Mouse (Mus musculus) T-cell, adult 2 months (primary cell): ENCODE data around the gene Slc24a3.

Source experiments
- DNase-seq: peaks from one replicate; pipeline ENCODE4 v3.0.0; 2022; ENCODE audit warnings: low spot score

Slc24a3 gene

DNA sequence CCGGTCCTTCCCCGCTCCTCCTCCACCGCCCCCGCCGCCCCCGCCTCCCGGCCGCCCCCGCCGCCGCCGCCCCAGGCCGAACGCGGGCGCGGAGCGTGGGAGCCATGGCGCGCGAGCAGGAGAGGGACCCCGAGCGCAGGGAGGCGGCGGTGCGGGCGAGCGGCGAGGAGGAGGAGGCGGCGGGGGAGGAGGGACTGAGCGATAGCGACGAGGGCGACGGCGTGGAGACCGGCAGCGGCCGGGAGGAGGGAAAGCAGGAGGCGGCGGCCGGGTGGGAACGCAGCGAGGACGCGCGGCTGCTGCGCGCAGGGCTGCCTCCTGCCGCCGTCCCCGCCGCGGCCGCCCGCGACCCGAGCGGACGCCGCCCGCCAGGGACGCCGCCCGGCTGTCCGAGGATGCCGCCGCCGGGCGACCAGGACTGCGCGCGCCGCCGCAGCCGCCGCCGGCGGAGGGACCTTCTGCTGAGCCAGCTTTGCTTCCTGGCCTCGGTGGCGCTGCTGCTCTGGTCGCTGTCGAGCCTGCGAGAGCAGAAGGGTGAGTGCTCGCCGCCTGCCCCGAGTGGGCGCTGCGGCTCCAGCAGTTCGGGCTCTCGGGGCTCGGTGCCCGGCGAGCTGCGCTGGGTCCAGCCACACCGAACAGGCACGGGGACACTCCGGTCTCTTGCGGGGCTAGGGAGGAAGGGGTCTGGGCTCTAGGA is at the start of gene Slc24a3:
Gene Slc24a3 (plus strand): TSS at position 91 of the 697 bp plus-strand sequence.
- DNase-seq: peak; percentile 45

DNA sequence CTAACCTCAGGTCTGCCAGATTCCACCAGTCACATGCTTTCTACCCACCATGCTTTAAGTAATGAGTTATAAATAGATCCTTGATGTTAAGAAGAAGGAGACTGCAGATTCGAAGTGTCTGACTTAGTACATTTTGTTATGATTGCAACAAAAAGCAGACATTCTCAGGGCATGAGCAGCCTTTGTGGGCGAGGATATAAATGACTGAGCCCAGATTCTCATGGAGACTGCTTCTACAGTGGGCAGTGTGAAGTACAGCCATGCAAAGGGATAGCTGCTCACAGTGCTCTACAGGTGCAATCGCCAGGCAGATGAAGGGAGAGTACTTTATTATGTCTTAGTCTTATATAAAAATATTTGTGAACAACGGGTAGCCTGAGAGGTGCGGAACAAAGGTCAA is 49.8 kb upstream of the Slc24a3 start:
- DNase-seq: no peak

DNA sequence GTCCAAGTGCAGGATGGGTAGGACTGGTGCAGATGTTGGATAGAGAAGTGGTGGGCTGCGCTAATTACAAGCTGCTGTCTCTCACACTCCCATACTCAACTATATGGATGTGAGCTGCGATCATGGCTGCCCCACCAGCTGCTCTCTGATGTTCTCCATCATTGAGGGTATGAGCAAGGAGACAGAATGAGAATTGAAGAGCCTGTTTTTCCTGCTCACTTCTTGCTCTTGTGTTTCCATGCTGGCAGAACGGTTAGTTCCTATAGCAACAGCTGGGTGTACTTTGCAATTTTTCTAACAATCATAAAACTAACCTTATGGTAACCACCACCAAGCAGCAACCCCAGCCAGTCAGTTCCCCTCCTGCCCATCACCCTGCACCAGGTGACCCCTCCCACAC is 39.8 kb upstream of the Slc24a3 start:
- DNase-seq: no peak

DNA sequence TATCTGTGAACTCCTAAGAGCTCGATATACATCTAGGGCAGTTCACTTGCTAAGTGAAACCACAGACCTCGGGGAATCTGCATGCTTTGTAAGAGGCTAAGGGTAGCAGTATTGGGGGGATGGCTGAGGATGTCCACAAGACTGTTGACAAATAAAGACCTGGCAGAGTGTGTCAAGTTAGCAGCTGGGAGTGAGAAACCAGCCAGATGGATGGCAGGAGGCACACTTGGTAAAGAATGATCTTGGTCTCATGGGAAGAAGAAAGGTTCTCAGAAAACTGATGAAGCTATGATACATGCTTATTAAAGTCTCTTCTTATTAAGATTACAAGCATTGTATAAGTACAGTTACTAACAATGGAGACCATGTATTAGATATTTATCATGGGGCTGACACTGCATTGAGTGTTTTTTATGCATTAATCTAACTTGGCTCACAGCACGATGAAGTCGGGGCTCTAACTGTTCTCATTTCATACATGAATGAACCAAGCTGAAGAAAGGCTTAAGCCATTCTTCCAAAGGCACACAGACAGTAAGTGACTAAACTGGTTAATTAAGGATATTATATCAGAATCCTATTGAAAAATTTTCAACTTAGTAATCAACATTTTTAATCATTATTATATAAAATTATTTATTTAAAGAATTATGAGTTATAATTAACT is 30.8 kb upstream of the Slc24a3 start:
- DNase-seq: no peak

DNA sequence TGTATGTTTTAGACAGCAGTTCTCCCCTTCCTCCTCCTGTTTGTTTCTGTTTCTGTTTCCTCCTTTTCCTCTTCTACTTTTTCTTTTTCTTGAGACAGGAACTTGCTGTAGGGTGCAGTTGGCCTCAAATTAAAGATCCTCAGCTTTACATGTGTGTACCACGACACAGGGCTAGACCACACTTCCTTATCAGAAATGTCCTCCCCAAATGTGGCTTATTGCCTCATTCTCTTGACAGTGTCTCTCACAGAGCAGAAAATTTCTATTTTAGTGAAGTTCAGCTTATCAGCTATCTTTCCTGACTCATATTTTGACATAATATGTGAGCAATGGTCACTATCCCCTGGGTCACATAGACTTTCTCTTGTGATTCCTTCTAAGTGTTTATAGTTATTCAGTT is 17.1 kb upstream of the Slc24a3 start:
- no peak for DNase-seq

DNA sequence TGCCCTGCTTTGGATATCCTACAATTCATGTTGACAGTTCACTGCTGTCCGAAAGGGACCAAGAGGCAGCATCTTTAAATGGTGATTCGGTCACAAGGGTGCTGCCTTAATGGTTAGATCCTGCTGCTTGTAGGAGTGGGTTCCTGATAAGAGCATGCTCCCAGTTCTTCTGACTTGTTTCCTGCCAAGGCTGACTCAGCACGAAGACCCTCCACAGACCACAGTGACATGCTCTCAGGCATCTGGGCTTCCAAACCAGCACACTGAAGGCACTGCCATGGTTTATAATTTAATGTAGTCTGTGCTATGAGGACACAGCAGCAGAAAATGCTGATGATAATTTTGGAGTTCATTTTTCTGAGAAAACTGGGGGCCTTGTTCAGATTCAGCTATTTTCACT is 16.7 kb upstream of the Slc24a3 start:
- DNase-seq: no peak

DNA sequence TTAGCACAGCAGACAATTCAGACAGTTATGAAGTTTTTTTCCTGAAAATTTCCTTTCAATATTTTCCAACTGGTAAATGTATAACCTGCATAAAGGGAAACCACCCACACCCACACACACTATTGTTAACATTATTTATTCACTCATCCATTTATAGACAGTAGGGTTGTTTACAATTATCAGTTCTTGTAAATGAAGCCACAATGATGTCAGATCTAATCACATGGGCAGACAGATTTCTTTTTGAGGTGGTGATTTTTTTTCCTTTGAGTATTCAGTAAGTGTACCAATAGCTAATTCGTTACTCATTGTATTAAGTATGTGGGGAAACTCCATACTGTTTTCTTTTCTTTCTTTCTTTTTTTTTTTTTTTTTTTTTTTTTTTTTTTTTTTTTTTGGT is 15.3 kb upstream of the Slc24a3 start:
- DNase-seq: no peak

DNA sequence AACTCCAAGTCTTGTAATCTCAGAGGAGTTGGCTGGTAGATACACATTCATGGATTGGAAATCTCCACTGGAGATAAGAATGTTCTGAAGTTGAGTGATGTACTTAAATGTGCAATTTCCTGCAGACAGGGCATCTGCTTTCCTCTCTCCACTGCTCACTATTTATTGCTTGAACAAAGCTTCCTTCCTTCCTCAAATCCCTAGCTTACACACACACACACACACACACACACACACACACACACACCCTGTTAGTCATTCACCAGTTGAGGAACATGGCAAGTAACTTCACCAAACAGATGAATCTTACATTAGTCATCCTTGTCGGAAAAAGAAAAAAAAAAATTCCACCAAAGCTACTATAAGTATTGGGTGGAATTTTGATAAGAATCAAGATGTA is 8.6 kb upstream of the Slc24a3 start:
- DNase-seq: no peak

DNA sequence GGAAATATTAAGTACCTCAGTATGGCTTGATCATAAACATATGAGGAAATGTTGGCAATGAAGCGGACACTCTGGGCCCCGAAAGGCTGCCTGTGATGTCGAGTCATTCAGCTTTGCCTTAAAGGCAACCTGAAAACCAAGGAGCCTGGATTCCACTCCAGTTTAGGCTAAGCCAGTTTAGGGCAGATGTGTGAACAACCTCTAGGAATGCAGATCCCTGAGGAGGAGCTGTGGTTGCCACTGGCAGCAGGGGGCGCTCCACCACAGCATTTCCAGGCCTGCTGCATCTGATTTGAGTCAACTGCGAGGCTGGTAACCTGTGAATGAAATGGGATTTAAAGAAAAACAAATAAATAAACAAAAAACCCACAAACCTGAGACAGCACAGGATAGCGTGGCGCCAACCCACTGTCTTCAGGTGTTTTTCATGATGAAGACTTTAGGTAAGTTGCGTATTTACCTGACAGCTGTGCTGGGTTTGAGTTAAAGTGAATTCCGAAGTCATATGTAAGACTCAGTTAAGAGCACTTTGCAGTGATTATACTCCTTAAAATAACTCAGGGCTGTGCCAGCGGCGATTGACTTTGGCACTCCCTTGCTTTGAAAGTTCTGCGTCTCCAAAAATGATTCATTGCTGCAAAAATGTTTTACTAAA is 6.4 kb upstream of the Slc24a3 start:
- DNase-seq: peak; percentile 67

DNA sequence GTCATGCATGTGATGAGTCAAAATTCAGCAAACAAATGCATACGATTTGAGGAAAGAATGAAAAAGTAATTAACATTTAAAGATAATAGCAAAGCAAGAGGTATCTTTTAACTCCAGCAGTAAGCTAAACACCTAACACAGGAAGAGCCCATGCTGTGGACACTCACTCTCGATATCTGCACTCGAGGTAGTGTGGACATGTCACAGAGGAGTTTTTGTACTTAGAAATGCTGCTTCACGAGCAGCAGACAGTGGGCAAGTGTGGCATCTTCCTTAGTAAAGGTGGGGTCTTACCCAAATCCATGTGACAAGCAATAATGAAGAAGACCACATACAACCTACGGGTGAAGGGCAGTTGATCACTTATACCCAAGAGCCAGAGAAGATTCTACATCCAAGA is 3.5 kb upstream of the Slc24a3 start:
- no peak for DNase-seq

DNA sequence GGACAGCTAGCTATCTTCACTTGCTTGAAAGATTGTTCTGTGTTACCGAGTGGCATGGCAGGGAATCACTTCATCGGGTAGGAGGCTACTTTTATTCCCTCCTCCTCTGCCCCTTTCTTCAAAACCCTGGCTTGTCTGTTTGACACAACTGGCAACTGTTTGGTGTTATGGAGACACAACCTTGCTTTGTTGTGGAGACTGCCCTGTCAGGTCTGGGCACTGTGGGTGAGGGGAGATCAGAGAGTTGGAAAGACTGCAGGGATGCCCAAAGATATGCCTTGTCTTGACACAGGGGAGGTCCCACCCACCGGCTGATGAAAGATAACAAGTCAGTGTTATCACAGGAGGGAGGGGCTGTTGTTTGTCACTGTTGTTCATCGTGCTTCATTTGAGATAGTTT is 3.0 kb upstream of the Slc24a3 start:
- no peak for DNase-seq

DNA sequence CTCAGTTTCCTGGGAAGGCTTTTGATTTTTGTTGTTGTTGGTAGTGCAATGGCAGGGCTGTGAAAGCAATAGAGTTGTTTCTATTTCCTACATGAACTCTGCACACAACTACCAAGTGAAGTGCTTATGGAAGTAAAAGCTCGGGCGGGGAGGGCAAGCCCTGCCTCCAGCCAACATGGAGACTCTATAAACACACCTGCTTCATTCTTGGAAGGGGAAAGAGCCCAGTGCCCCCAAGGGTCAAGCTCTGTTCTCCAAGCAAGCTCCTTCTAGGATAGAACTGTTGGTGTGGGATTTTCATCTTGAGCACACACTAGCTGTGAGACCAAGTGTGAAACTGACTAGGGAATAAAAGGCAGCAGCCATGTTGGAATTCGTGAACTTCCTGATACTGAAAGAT is 2.5 kb upstream of the Slc24a3 start:
- no peak for DNase-seq

DNA sequence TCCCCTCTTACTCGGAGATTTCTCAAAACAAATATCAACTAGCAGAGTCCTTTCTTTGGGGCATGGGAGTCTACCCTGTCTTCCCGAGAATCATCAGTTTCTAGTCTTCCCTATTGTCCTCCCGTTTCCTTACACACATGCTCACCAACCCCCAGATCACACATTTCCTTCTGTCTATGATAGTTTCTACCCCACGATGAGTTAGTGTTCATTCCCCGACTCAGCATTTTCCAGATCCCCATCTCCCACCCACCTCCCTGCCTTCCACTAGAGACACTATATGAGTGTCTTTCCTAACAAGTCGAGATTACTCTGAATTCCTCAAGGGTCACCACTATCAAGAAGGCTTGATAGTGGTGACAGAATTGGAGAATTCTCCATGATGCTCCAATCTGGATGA is 1.7 kb upstream of the Slc24a3 start:
- no peak for DNase-seq

DNA sequence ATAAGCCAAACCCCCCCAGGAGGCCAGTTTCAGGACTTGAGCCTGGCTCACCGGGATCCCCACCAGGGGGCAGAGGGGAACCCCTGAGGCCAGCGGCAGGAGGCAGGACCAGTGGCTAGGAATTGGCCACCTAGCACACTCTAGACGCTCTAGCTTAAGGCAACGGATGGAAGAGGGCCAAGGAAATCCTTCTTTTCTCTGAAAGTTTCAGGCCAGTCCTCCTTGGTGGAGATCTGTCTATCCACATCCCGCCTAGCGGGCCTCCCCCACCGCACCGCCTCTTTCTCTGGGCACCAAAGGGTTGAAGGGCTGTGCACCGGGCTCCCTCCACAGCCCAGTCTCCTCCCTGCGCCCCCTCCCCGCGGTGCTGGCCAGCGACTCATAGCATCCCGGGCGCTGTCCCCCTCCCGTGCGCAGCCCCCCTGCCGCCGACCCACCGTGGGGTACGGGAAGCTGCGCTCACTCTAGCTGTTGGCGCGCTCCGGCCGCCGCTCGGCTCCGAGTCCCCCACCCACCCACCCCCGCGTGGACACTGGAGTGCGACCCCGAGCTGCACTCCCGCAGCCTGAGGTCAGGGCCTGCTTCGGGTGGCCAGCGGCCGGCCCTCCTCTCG is 397 bp upstream of the Slc24a3 start:
- peak; percentile 18 for DNase-seq

DNA sequence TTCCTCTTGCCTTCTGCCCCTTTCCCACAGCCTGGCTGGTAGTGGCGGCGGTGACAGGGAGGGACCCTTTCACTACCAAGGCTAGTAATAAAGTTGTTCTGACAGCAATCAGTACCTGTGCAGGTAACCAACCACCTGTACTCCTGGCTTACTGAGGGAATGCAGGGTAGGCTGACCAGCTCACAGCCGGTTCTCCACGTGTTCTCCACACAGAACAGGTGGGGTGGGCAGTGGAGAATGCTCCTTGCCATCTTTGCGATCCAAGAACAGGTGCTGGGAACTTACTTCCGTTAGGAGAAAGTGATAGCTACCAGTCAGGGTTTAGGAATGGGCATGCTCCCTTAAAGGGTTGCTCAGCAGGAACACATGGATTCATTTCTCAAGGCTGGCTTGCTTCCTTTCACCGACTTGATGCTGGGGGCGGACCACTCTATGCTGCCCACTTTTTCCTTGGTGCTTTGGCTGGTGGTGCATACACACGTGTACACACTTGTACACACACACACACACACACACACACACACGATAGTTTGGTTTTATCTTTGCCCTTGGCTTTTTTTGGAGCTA is 934 bp downstream of the Slc24a3 start:
- DNase-seq: no peak

DNA sequence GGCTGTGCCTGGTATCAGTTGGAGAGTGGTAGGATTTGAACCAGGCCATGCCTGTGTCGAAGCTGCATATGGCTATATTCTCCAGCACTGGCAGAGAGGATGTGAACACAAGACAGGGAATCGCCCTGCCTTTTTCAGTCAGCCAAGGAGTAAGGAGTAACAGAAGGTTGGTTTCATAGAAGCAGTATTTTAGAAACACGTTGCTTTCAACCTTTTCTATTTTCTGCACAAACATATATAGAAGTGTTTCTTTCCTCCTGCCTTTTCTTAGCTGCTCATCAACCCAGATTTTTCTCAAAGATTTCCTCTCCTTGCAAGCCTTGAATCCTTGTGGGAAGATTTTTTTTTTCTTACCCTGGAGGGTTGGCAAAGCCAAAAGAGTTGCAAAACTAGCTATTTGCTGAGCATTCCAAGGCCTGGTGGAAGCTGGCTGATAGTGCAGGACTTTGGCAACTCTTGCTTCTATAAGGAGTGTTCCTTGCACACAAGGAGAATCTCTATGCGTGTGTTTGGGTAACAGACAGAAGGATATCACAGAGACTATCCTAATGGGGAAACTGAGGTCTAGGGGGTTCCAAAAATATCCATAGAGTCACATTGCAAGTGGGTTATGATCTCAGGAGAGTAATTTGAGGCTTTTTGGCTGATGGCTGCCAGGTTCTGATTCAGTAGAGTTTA is 5.6 kb downstream of the Slc24a3 start:
- no peak for DNase-seq

DNA sequence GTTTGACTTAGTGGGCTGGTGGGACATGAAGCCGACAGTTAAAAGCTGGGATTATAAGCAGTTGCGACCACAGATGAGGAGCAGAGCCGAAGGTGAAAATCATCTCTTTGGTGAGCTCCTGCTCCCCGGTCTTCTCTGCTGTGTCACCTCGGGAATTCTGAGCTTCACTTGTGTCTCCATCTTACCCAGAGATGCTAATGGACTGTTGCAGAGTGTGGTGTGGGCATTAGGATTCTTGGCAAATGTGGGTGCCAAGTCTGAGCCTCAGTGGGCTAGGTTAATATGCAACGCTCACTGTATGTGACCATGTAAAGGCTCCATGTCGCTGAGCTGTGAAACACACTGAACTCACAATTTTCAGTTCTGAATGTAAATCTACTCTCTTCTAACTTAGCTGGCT is 7.5 kb downstream of the Slc24a3 start:
- DNase-seq: no peak

DNA sequence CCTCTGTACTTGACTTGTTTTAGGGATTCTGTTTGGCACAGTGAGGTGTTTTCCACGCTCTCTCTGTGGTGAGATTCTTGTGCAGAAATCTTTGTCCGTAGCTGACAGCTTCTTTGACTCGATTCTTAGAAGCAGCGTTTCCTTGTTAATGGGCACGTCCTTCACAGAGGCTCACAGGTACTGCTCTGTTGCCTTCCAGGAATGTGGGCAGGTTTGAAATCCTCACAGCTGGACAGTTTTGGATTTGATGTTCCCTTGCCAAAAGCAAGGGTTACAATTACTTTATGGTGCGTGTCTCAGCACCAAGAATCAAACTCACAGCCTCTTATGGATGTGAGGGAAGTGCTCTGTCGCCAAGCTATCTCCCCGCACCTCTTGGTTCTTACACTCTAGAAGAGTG is 14.9 kb downstream of the Slc24a3 start:
- no peak for DNase-seq

DNA sequence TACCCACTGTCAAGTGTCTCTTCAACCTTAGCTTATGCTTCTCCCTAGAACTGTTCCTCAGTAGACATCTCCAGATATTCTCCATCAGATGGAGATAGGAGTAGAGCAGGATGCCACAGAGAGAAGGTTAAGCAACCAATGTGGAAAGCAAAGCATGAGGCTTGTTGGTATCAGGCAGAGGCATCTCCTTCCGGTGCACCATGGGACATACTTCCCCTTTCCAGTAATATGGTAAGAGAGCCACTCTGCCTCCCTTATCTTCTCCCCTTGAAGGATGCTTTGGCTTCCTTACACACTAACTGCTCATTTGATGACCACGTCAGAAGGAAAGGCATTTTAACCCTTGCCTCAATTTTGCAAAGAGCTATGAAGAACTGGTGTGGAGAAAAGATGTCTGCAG is 21.3 kb downstream of the Slc24a3 start:
- no peak for DNase-seq

DNA sequence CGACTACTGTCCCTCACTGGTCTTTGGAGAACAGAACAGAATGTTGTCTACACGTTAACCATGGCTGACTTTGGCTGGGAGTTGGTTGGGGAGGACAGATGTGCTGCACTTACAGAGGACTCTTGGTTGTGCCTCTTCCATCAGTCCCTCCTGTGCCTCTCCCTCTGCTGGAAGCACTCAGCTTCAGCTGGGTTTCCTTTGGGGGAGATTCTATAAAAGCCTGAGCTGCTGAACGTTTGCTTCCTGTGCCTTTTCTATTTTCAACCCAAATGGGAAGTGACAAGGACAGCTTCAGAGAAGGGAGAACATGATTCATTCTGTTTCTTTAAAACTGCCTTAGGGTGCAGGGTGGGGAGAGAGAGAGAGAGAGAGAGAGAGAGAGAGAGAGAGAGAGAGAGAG is 28.5 kb downstream of the Slc24a3 start:
- peak; percentile 2 for DNase-seq

DNA sequence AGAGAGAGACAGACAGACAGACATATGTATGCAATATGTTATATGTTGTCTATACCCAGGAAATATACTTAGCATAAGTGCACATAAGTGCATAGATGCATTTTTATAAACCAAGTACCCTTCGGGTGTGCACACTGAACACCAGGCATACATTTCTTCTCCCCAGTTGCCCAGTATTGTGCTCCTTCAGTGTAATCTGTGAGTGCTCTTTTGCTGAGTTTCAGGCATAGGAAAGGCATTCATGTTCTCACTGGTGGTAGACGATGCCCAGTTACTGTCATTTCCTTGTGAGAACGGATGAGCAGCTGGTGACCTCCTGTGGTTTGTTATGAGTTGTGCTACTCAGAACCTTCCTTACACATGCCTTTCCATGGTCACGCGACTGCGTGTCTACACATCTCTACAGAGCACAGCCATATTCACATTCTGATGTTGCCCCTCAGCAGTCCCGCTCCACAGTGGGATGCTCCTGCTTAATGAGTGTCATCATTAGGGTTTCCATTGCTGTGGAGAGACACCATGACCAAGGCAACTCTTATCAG is 29.0 kb downstream of the Slc24a3 start:
- DNase-seq: peak; percentile 15

DNA sequence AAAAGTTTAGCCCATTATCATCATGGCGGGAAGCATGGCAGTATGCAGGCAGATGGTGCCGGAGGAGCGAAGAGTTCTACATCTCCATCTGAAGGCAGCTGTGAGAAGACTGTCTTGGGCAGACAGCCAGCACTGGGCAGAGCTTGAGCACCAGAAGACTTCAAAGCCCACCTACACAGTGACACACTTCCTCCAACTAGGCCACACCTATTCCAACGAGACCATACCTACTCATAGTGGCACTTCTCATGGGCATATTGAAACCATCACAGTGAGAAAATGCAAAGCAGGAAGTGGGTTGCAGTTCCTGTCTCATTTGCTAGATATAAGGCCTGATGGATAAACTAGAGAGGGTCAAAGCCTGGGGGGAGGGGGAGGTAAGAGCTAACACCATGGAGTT is 29.5 kb downstream of the Slc24a3 start:
- peak; percentile 85 for DNase-seq
